Mouse (Mus musculus) bone marrow macrophage, adult 2 months (primary cell): ENCODE data around the gene Nme9. TPM values are rescaled to one million over a fixed set of nuclear protein-coding genes. Genes with fewer than 3 reads are reported as not detected.

Experiments
- H3K27ac ChIP-seq: 2 replicates; pipeline ENCODE4 v1.5.1; 2012; ENCODE audit warnings: low read depth, low read length; ENCODE audit not compliant: insufficient read depth
- H3K4me1 ChIP-seq: 2 replicates; pipeline ENCODE4 v1.6.1; 2012; ENCODE audit warnings: low read length; ENCODE audit not compliant: control insufficient read depth, insufficient read depth
- H3K4me3 ChIP-seq: 2 replicates; pipeline ENCODE4 v1.5.1; 2012; ENCODE audit warnings: mild to moderate bottlenecking, low read length, moderate library complexity; ENCODE audit not compliant: insufficient read depth
- CTCF ChIP-seq: IDR thresholded peaks from 2 replicates; pipeline ENCODE4 v1.5.1; 2012; ENCODE audit warnings: low read depth, mild to moderate bottlenecking, low read length, moderate library complexity
- POLR2A ChIP-seq: IDR thresholded peaks from 2 replicates; pipeline ENCODE4 v1.6.1; 2012; ENCODE audit warnings: mild to moderate bottlenecking, low read depth, low read length, borderline replicate concordance
- polyA plus RNA-seq: library from polyadenylated mRNA; stranded (reverse); fragments of >200 nt; gene quantifications from 2 replicates; pipeline ENCODE4 v1.2.4, GENCODE M21; 2012; ENCODE audit not compliant: missing spikeins, insufficient read depth, insufficient read length

Gene Nme9
- polyA plus RNA-seq, 1 experiment, result not detected

DNA sequence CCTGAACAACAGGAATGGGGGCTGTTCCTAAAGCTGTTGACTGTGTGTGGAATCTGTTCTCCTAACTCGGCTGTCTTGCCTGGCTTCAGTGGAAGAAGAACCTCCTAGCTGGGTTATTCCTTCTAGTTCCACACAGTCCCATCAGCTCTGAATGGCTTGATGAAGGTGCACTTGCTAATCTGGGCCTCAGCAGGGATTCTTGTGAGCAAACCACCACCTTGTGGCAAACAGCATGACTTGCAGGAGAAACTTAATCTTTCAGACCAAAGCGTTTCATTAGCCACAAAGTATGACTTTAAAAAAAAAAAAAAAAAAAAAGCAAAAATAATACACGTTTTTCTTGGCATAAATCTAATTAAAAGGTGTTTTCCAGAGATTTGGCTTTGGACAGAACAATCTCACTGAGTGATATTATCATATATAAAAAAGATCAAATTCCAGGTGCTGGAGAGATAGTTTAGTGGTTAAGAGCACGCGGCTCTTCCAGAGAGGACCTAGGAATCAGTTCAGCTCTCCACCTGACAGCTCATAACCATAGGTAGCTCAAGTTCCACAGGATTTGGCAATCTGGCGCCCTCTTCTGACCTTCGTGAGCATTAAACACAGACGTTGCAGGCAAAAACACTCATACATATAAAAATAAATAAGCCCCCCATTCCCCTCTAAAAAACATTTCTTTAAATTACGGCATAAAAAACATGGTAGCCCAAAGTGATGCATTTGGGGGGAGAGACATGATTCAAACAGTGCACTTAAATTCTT lies 1.2 kb upstream of the Nme9 start:
- TF ChIP-seq CTCF (no peak), POLR2A (no peak)
- Histone ChIP-seq H3K27ac (no peak overlapping the region), H3K4me1 (no peaks in the 10 kb centered on the region), H3K4me3 (no peak overlapping the region)

GRCm38 (mm10) chr9:99454211-99454610 lies 2.9 kb downstream of the Nme9 start:
- Histone ChIP-seq H3K4me3 (no peak overlapping the region), H3K27ac (no peak overlapping the region), H3K4me1 (no peaks in the 10 kb centered on the region)
- no peak for TF ChIP-seq POLR2A
- no peak for TF ChIP-seq CTCF

- H3K4me1 ChIP-seq, result no peaks in the 10 kb centered on the region
- TF ChIP-seq POLR2A (no peak), CTCF (peak; percentile 57)
- H3K4me3 ChIP-seq, result no peak overlapping the region
- H3K27ac ChIP-seq, result no peak overlapping the region
Measured at GRCm38 (mm10) chr9:99458529-99459208, 7.4 kb downstream of the Nme9 start.

DNA sequence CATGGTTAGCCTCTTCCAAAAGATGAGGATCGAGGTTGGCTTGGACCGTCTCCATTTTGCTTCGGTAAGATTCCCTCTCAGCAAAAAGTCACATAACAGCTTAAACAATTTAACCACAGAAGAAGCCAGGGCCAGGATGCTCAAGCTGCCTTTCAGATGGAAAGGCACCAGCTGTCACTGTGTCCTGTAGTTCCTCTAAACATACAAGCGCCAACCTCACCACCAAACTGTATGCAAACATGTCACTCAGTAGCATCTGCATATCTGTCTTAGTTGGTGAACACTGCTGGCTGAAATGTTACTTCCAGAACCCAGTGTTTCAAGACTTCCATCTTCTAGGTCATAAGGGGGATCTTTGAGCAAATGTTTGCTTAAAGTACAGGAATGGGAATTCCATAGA lies 8.5 kb downstream of the Nme9 start:
- Histone ChIP-seq H3K27ac (no peak overlapping the region), H3K4me3 (no peak overlapping the region), H3K4me1 (no peaks in the 10 kb centered on the region)
- no peak for TF ChIP-seq CTCF
- no peak for TF ChIP-seq POLR2A

GRCm38 (mm10) chr9:99464876-99465275 lies 13.6 kb downstream of the Nme9 start:
- H3K4me3 ChIP-seq, result no peak overlapping the region
- H3K27ac ChIP-seq, result no peak overlapping the region

GRCm38 (mm10) chr9:99468572-99468971 lies 17.3 kb downstream of the Nme9 start:
- Histone ChIP-seq H3K27ac (no peak overlapping the region), H3K4me1 (no peaks in the 10 kb centered on the region), H3K4me3 (no peak overlapping the region)
- TF ChIP-seq CTCF (no peak), POLR2A (no peak)

More at GRCm38 (mm10) chr9:99464876-99465275, 13.6 kb downstream of the Nme9 start:
- no peak for TF ChIP-seq CTCF
- TF ChIP-seq POLR2A, result no peak
- H3K4me1 ChIP-seq, result no peaks in the 10 kb centered on the region

DNA sequence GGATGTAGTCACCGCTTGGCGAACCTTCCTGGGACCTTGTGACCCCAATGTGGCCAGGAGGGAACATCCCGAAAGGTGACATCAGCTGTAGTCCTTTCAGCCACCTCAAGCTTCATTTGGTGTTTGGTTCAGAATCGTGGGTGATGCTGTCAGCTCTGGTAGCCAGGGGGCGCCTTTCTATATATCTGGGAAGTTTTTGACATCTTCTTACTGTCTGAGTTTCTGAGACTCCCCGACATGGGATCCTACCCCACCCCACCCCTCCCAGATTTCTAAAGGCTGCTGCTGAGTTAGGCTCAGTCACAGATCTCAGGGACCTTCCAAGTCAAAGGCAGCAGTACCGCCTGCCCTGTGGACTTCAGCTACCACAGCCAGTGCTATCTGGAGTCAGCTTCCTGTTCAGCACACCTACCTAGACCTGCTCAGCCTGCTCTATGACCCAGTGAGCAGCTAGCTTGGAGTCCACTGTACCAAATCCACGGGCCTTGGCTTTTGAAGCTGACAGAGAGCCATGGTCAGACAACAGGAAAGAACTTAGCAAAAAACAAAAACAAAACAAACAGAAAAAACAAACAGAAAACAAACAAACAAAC lies 18.5 kb downstream of the Nme9 start:
- no peak overlapping the region for H3K4me3 ChIP-seq
- H3K27ac ChIP-seq, result no peak overlapping the region
- no peaks in the 10 kb centered on the region for H3K4me1 ChIP-seq
- TF ChIP-seq POLR2A (no peak), CTCF (no peak; the same call in 1 of the 2 replicates)

GRCm38 (mm10) chr9:99470347-99471092 lies 19.2 kb downstream of the Nme9 start:
- H3K27ac ChIP-seq, result no peak overlapping the region
- TF ChIP-seq POLR2A (no peak), CTCF (no peak)
- H3K4me3 ChIP-seq, result no peak overlapping the region
- H3K4me1 ChIP-seq, result no peaks in the 10 kb centered on the region

DNA sequence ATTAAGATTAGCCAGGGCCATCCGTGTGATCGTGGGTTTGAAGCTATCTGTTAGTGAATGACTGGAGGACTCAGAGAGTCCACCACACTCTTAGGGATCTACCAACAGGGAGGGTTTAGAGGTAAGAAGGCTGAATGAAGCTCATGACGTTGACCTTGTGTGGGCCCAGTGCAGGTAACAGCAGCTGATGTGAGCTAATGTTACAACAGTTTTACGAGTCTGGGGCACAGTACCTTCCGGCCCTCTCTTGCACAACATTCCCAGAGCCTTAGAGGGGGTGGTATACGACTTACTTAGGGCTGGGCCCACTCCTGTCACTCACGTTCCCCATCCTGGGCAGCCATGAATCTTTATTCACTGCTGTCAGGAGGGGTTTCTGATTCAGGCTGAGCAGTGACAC lies 20.1 kb downstream of the Nme9 start:
- Histone ChIP-seq H3K27ac (no peak overlapping the region), H3K4me1 (no peaks in the 10 kb centered on the region), H3K4me3 (no peak overlapping the region)
- TF ChIP-seq POLR2A (no peak), CTCF (no peak)

GRCm38 (mm10) chr9:99479181-99479711 lies 28.0 kb downstream of the Nme9 start:
- no peak overlapping the region for H3K27ac ChIP-seq
- no peak for TF ChIP-seq CTCF
- no peak for TF ChIP-seq POLR2A
- no peaks in the 10 kb centered on the region for H3K4me1 ChIP-seq
- no peak overlapping the region for H3K4me3 ChIP-seq
